Mouse (Mus musculus): ENCODE measurements around the gene Scyl1.
A peak's percentile ranks its signal among the peaks of the same experiment; 100 is the strongest.

The Scyl1 gene

GRCm38 (mm10) chr19:5742241-5742641 is 29.0 kb downstream of the Scyl1 start:
- DNase-seq (ENCODE audit: low read depth, low spot score): no peak

- DNase-seq (ENCODE audit: low read depth, low spot score): no peak
Observed at GRCm38 (mm10) chr19:5741641-5742240, 29.5 kb downstream of the Scyl1 start.

GRCm38 (mm10) chr19:5740320-5741317 is 30.6 kb downstream of the Scyl1 start, which contains the start of gene Ltbp3:
TSS of gene Ltbp3 (plus strand) at chr19:5740904.
- peak; percentile 55 for DNase-seq (ENCODE audit: low read depth, low spot score)

- no peak for DNase-seq (ENCODE audit: low read depth, low spot score)
Observed at GRCm38 (mm10) chr19:5739446-5739845, 31.8 kb downstream of the Scyl1 start.

DNA sequence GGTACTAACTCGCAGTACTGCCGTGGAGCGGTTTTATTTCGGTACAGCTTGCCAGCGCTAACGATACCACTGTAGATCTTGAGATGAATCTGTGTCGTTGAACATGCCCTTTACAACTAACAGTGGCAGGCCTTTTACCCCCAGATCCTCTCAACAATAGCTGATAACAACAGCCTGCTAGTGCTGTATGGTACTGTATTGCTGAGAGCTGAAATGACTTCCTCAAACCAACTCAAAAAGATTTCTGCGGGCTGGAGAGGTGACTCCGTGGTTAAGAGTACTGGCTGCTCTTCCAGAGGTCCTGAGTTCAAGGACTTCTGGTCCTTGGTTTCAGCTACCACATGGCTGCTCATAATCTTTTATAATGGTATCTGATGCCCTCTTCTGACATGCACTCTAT is 36.9 kb downstream of the Scyl1 start:
- DNase-seq (ENCODE audit: low read depth, low spot score): no peak

DNA sequence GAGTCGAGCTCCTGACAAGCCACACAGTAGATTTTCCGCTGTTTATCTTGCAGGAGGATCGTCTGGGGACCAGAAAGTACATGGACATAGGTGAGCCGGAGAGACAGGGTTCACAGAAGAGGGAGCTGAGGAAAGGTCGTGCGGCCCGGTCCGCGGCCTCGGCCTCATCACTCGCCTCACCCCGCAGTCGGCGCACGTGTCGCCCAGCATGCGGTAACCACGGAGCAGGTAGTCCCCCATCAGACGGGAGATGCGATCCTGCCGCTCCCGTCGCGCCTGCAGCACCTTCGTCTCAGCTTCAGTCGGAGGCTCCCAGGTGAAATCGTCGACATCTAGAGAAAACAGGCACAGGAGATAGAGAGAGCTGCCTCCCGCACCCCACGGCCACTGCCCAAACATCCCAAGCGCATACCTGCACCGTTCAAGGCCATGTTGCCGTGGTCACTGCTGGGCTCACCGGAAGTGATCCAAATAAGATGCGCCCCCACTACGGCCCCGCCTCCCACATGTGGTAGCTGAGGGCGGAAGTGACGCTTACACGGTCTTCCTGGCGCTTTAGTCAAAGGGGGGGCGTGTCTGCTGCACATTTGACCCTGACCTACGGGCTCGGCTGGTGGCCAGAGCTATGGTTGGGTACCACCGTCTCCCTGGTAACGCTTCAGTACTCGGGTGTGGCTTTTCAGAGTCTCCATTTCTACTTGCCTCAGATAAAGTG is 39.8 kb downstream of the Scyl1 start:
- DNase-seq (ENCODE audit: low read depth, low spot score): peak; percentile 87

GRCm38 (mm10) chr19:5730314-5731186 is 40.7 kb downstream of the Scyl1 start:
- no peak for DNase-seq (ENCODE audit: low read depth, low spot score)

- peak; percentile 66 for DNase-seq (ENCODE audit: low read depth, low spot score)
Observed at GRCm38 (mm10) chr19:5729444-5729815, 41.8 kb downstream of the Scyl1 start, which contains the start of gene Fam89b. TSS of gene Fam89b (minus strand) at chr19:5729653.

- no peak for DNase-seq (ENCODE audit: low read depth, low spot score)
Observed at GRCm38 (mm10) chr19:5728631-5729443, 42.4 kb downstream of the Scyl1 start.

DNA sequence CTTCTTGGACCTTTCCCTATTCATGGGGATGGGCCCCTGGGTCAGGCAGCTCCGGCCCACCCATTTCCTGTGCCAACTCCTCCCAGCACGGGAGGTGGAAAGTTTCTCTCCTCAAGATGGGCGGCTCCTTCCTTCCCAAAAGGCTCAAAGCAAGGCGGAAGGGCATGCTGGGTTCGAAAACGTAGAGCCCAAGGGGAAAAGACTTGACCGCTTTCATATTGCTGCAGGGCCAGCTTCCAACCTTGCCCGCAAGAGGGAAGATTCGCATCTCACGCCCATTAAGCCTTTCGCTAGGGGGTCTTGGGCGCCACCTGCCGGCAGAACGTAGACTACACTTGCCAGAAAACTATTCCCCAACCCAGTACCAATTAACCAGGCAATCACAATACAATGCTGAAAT is 43.5 kb downstream of the Scyl1 start:
- no peak for DNase-seq (ENCODE audit: low read depth, low spot score)

DNA sequence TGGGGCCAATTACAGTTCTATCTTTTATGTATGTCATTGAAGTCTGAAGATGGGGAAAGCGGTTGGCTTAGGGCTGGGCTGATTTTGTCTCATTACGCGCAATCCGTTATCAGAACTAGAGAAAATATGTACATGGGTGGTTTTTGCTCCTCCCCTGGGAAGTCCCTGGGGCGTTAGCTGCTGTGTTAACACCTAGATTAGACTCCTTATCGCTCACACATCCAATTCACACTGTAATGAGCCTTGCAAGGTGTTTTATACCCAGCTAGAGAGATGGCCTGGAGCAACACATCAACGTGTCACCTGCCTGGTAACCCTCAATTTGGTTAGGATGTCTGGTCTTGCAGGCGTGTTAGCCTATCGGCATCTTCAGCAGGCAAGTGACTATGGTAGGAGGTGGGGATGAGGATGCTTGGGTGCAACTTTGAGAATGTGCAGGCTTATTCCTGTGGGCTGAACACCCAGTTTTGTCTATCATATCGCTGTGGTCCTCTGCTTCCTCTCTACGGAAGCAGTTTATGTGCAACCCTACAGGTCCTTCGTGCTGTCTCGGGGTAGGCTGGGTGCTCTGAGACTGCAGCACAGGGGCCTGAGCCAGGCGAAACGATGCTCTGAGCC is 44.1 kb downstream of the Scyl1 start:
- no peak for DNase-seq (ENCODE audit: low read depth, low spot score)

DNA sequence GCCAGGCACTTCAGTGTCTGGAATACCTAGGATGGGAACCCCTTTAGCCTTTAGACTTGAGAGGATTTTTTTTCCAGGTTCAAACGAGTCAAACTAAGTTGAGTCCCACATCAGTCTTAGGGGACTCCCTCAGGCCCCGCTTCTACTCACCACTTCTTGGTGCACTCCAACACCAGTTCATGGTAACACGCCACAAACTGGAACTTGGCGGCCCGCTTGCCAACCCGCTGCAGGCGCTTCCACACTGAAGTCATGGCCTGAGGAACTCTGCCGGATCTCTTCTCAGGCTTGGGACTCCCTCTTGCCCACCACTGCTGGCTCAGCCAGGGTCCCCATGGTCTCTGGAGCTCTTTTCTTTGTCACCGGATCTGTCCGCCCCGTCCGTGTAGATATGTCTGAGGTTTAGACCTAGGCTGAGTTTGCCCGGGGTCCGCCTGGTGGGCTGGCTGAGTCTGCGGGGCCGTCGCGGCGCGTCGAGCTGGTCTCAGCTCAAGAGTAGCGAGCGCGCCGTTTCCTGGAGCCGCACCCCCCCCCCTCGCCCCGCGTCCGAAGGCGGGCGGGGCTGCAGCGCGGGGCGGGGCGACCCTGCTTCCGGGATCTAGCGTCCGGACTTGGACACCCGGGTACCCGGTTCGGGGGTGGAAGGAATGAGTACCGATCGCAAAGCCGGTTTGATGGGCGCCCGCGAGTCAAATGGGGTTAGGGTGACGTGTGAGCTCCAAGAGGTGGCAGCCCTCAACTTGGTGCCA is 45.3 kb downstream of the Scyl1 start, which contains the start of gene Ehbp1l1:
Gene Ehbp1l1, minus strand, starts transcription at position 551 of the 749 bp plus-strand sequence.
- DNase-seq (ENCODE audit: low read depth, low spot score): no peak

GRCm38 (mm10) chr19:5725029-5725707 is 46.1 kb downstream of the Scyl1 start:
- no peak for DNase-seq (ENCODE audit: low read depth, low spot score)

DNA sequence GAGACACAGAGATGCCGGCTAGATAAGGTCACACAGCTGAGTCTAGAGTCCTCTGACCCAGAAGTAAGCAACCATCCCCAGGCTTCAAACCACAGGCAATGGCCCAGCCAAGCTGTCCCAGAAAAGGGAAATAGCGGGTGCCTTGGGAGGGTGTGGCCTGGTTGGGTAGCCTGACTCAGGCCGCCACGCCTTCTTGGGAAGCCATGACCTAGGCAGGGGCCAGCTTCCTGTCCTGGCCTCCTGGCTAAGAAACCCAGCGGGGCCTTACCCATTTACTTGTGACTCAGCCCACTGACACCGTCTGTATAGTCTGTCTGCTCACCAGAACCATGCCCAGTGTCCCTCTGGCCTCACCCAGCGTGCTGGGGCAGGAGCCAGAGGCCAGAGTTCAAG is 46.7 kb downstream of the Scyl1 start:
- DNase-seq (ENCODE audit: low read depth, low spot score): no peak

GRCm38 (mm10) chr19:5723934-5724548 is 47.2 kb downstream of the Scyl1 start:
- no peak for DNase-seq (ENCODE audit: low read depth, low spot score)

GRCm38 (mm10) chr19:5722848-5723425 is 48.3 kb downstream of the Scyl1 start:
- DNase-seq (ENCODE audit: low read depth, low spot score): no peak

DNA sequence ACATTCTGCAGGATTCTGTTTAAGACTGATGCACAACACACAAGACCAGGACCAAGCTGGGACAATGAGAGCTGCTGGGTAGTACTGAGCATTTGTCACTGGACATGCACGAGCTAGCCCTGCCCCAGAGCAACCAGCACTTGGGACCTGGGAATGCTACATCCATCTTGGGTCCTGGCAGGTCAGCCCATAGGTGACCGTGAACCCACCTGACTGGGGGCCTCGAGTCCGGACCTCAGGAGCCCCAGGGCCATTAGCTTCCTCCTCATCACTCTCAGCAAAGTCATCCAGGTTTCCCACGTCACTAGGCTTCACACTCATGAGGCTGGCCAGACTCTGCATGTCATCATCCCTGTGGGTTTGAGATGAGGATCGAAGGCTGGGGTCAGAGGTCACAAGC is 50.0 kb downstream of the Scyl1 start:
- no peak for DNase-seq (ENCODE audit: low read depth, low spot score)

DNA sequence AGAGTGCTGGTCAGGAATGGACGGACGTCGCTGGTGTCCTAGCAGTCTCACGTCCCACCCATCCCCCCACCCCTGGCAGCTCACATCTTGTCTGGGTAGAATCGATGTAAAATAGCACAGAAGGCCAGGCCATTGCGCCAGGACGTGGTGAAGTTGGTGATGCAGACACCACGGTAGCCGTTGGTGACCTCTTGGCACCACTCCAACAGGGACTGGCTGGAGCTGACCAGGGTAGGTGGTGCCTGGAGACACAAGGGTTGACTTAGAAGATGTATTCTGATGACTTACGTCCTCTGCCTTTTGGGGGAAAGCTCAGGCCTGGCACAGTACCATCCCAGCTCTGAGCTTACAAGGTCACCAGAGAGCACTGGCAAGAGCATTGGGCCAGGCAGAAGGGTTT is 54.3 kb downstream of the Scyl1 start:
- no peak for DNase-seq (ENCODE audit: low read depth, low spot score)
